Mouse (Mus musculus) megakaryocyte progenitor cell, adult 5-6 weeks (primary cell): ENCODE measurements around the gene Gpbp1l1. TPM values are rescaled to one million over a fixed set of nuclear protein-coding genes. Genes with fewer than 3 reads are reported as not detected.

Experiments used
- ATAC-seq: replicated peaks from 2 replicates; pipeline ENCODE4 v1.8.0; 2016; ENCODE audit warnings: mild to moderate bottlenecking, moderate TSS enrichment, inconsistent platforms; ENCODE audit not compliant: poor library complexity
- total RNA-seq, 2 experiments: library from RNA; stranded (forward) in 1 of 2; stranded (reverse) in 1 of 2; fragments of 157-497, 149-512 nt in 1 of 2; fragments of 200-1000 nt in 1 of 2; gene quantifications; 2 replicates each; pipeline versions ENCODE4 v1.2.3 to v1.2.4; 2015 to 2017

The Gpbp1l1 gene
- total RNA-seq, 2 experiments from 2014 or later, result 90.1 to 143 TPM

DNA sequence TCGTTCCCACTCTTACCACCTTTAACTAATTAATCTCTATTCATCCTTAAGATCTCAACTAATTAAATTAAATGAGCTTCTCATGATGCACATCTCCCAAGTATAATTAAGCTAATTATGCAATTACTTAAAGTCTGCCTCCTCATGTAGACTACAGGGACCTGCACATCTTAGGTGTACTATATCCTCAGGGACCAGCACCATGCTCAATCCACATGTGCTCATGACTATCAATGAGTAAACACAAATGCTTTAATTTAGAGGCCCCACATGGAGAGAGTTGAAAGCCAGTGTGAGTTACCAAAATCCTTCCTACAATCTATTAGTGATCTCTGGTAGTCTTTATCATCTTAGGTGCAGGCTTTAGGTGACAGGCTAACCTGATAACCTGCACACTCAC is 77.7 kb downstream of the Gpbp1l1 start:
- ATAC-seq, result no peak

DNA sequence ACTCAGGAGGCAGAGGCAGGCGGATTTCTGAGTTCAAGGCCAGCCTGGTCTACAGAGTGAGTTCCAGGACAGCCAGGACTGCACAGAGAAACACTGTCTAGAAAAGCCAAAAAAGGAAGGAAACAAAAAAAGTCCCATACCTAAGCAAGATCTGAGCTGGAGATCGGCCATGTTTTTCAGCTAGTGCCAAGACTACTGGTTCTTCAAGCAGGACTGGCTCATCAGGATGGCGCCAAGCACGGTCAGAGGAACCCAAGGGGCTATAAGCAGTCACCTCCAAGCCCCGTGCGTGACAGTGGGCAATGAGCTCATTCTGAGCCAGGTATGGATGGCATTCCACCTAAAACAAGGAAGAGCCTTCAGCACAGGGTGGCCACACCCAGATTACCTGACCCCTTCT is 81.4 kb downstream of the Gpbp1l1 start:
- no peak for ATAC-seq

GRCm38 (mm10) chr4:116642071-116642470 is 84.6 kb downstream of the Gpbp1l1 start:
- ATAC-seq, result no peak

Other genes with a start within 250 kb of the Gpbp1l1 start
- gene Mast2, start 93.5 kb upstream of the Gpbp1l1 start, total RNA-seq (2015), result 15.2 and 19.6 TPM in 2 replicates
- 6.4 and 13.6 TPM in 2 replicates for gene Mast2, start 93.5 kb upstream of the Gpbp1l1 start, total RNA-seq (2017)
- gene Ipp, start 50.1 kb upstream of the Gpbp1l1 start, total RNA-seq (2015), result 8.7 and 8.8 TPM in 2 replicates
- 8.5 and 16.3 TPM in 2 replicates for gene Ipp, start 50.1 kb upstream of the Gpbp1l1 start, total RNA-seq (2017)
- gene Tmem69, start 1.7 kb upstream of the Gpbp1l1 start, total RNA-seq (2015), result 38.6 and 41.1 TPM in 2 replicates
- gene Tmem69, start 1.7 kb upstream of the Gpbp1l1 start, total RNA-seq (2017), result 11.0 and 11.8 TPM in 2 replicates
- 2.9 and 5.0 TPM in 2 replicates for gene Ccdc17, start 39.0 kb downstream of the Gpbp1l1 start, total RNA-seq (2015)
- 0.91 and 1.4 TPM in 2 replicates for gene Ccdc17, start 39.0 kb downstream of the Gpbp1l1 start, total RNA-seq (2017)
- 179 and 194 TPM in 2 replicates for gene Nasp, start 70.3 kb downstream of the Gpbp1l1 start, total RNA-seq (2015)
- gene Nasp, start 70.3 kb downstream of the Gpbp1l1 start, total RNA-seq (2017), result 414 and 474 TPM in 2 replicates
- gene Akr1a1, start 94.0 kb downstream of the Gpbp1l1 start, total RNA-seq (2015), result 370 and 377 TPM in 2 replicates
- gene Akr1a1, start 94.0 kb downstream of the Gpbp1l1 start, total RNA-seq (2017), result 591 and 829 TPM in 2 replicates
- gene Prdx1, start 127.9 kb downstream of the Gpbp1l1 start, total RNA-seq (2015), result 400 and 435 TPM in 2 replicates
- gene Prdx1, start 127.9 kb downstream of the Gpbp1l1 start, total RNA-seq (2017), result 254 and 304 TPM in 2 replicates
- gene Mmachc, start 150.7 kb downstream of the Gpbp1l1 start, total RNA-seq (2015), result 36.9 and 44.9 TPM in 2 replicates
- 19.8 and 23.0 TPM in 2 replicates for gene Mmachc, start 150.7 kb downstream of the Gpbp1l1 start, total RNA-seq (2017)
- gene Ccdc163, start 150.9 kb downstream of the Gpbp1l1 start, total RNA-seq (2015), result 35.5 and 56.1 TPM in 2 replicates
- gene Ccdc163, start 150.9 kb downstream of the Gpbp1l1 start, total RNA-seq (2017), result 12.0 and 17.6 TPM in 2 replicates
- 9.2 and 12.6 TPM in 2 replicates for gene Tesk2, start 163.3 kb downstream of the Gpbp1l1 start, total RNA-seq (2015)
- gene Tesk2, start 163.3 kb downstream of the Gpbp1l1 start, total RNA-seq (2017), result 6.7 and 7.1 TPM in 2 replicates
- 17.4 and 18.2 TPM in 2 replicates for gene Toe1, start 250.0 kb downstream of the Gpbp1l1 start, total RNA-seq (2015)
- 33.9 and 42.0 TPM in 2 replicates for gene Toe1, start 250.0 kb downstream of the Gpbp1l1 start, total RNA-seq (2017)